15 mouse cellular contexts compared by ENCODE assay signal in genomic region chr2:109896311-109896710, GRCm38 (mm10). TPM values are rescaled to one million over a fixed set of nuclear protein-coding genes. Genes with fewer than 3 reads are reported as not detected.
DNase-seq lines count a peak whose midpoint lies in the region; ATAC-seq and TF ChIP-seq lines count a peak whose summit lies in the region.
"Had no signal": no experiment of that assay in that cellular context is flagged by ENCODE, and none has a peak within 500 bp of the region (broad histone marks: within the 10 kb centered on the region; RNA-seq: fewer than 3 reads in every experiment).

No protein-coding gene starts in this region.

- 81% methylated on average over 7 of the region's 7 CpGs for WGBS in hindbrain, postnatal 0 days
- WGBS in hindbrain, embryonic 10.5 days, result 89% methylated on average over 7 of the region's 7 CpGs
- 92% methylated on average over 7 of the region's 7 CpGs for WGBS in hindbrain, embryonic 11.5 days

- DNase-seq in hindbrain, postnatal 0 days (ENCODE audit: low spot score), result peak; percentile 13
- DNase-seq in hindbrain, embryonic 10.5 days (ENCODE audit: low spot score), result no peak
- DNase-seq in 3T3-L1 (ENCODE audit: low read depth, low spot score), result peak; percentile 56
- no peak for DNase-seq in testis, postnatal 14 days (ENCODE audit: low spot score)
- no peak for DNase-seq in ovary, postnatal 36 days (ENCODE audit: low spot score)
- DNase-seq in hindbrain, embryonic 11.5 days (ENCODE audit: low spot score), result no peak
- DNase-seq: adrenal gland, postnatal 25 days; cerebellum, adult 11-12 months; heart, postnatal 36 days had no signal

- no peak overlapping the region for H3K4me2 ChIP-seq in hindbrain, postnatal 0 days (ENCODE audit: low read depth, low read length)
- no peak overlapping the region for H3K4me2 ChIP-seq in hindbrain, embryonic 11.5 days (replicated peaks; ENCODE audit: low read depth, low read length)
- H3K4me2 ChIP-seq: forebrain, embryonic 12.5 days; neural tube, embryonic 13.5 days had no signal

- TF ChIP-seq CTCF in hindbrain, postnatal 0 days (IDR thresholded peaks at IDR 0.05; ENCODE audit: low read depth), result peak; percentile 43
- TF ChIP-seq CTCF in E14TG2a.4 (conservative IDR thresholded peaks at IDR 0.05; ENCODE audit: low read length), result peak; percentile 38

- H3K27me3 ChIP-seq in hindbrain, postnatal 0 days (ENCODE audit: insufficient read depth, low read length), result no peaks in the 10 kb centered on the region
- no peaks in the 10 kb centered on the region for H3K27me3 ChIP-seq in hindbrain, embryonic 10.5 days (ENCODE audit: insufficient read depth, poor library complexity, severe bottlenecking)
- no peaks in the 10 kb centered on the region for H3K27me3 ChIP-seq in E14TG2a.4 (ENCODE audit: insufficient read depth, low read length)
- no peaks in the 10 kb centered on the region for H3K27me3 ChIP-seq in hindbrain, embryonic 11.5 days (ENCODE audit: control insufficient read depth, insufficient read depth, low read length)
- H3K27me3 ChIP-seq: forebrain, embryonic 12.5 days; neural tube, embryonic 13.5 days had no signal

- H3K27ac ChIP-seq in hindbrain, postnatal 0 days, result no peak overlapping the region
- no peak overlapping the region for H3K27ac ChIP-seq in hindbrain, embryonic 10.5 days
- H3K27ac ChIP-seq in hindbrain, embryonic 11.5 days (ENCODE audit: low read depth, low read length), result no peak overlapping the region
- H3K27ac ChIP-seq: embryonic facial prominence, embryonic 10.5 days; forebrain, embryonic 12.5 days; neural tube, embryonic 13.5 days had no signal

- no peaks in the 10 kb centered on the region for H3K9me3 ChIP-seq in hindbrain, postnatal 0 days (ENCODE audit: low read length)
- H3K9me3 ChIP-seq in hindbrain, embryonic 10.5 days, result no peaks in the 10 kb centered on the region
- no peaks in the 10 kb centered on the region for H3K9me3 ChIP-seq in E14TG2a.4 (ENCODE audit: low read length)
- no peaks in the 10 kb centered on the region for H3K9me3 ChIP-seq in hindbrain, embryonic 11.5 days (ENCODE audit: control insufficient read depth, low read length)
- H3K9me3 ChIP-seq: embryonic facial prominence, embryonic 10.5 days; forebrain, embryonic 12.5 days; G1E; neural tube, embryonic 13.5 days had no signal

- peaks cover 32% of the 10 kb centered on the region for H3K36me3 ChIP-seq in hindbrain, postnatal 0 days (ENCODE audit: insufficient read depth, low read length)
- H3K36me3 ChIP-seq in hindbrain, embryonic 10.5 days, result peaks cover 72% of the 10 kb centered on the region
- H3K36me3 ChIP-seq in E14TG2a.4 (ENCODE audit: insufficient read depth, low read length), result peaks cover 72% of the 10 kb centered on the region
- H3K36me3 ChIP-seq in hindbrain, embryonic 11.5 days (ENCODE audit: control insufficient read depth, insufficient read depth, low read length), result peaks cover 13% of the 10 kb centered on the region; the same call in 1 of the 2 replicates

- no peak overlapping the region for H3K9ac ChIP-seq in hindbrain, postnatal 0 days (replicated peaks; ENCODE audit: low read length)
- H3K9ac ChIP-seq in hindbrain, embryonic 11.5 days (ENCODE audit: low read depth, low read length), result no peak overlapping the region
- H3K9ac ChIP-seq: forebrain, embryonic 12.5 days; neural tube, embryonic 13.5 days had no signal

- no peak overlapping the region for H3K4me3 ChIP-seq in hindbrain, postnatal 0 days (ENCODE audit: low read length)
- no peak overlapping the region for H3K4me3 ChIP-seq in hindbrain, embryonic 10.5 days
- no peak overlapping the region for H3K4me3 ChIP-seq in E14TG2a.4 (replicated peaks; ENCODE audit: low read length)
- no peak overlapping the region for H3K4me3 ChIP-seq in hindbrain, embryonic 11.5 days (ENCODE audit: low read depth, low read length)
- H3K4me3 ChIP-seq: embryonic facial prominence, embryonic 10.5 days; forebrain, embryonic 12.5 days; neural tube, embryonic 13.5 days had no signal

- no peak for ATAC-seq in hindbrain, postnatal 0 days
- peak; percentile 69 for ATAC-seq in inflammation-experienced regulatory T-cells, adult 6 months
- no peak for ATAC-seq in hindbrain, embryonic 11.5 days (ENCODE audit: low FRiP score)

- peaks cover 10% of the 10 kb centered on the region for H3K4me1 ChIP-seq in hindbrain, postnatal 0 days (ENCODE audit: insufficient read depth, low read length)
- H3K4me1 ChIP-seq in hindbrain, embryonic 10.5 days (replicated peaks), result peaks cover 13% of the 10 kb centered on the region
- peaks cover 29% of the 10 kb centered on the region for H3K4me1 ChIP-seq in E14TG2a.4 (replicated peaks; ENCODE audit: low read depth, low read length)
- H3K4me1 ChIP-seq in hindbrain, embryonic 11.5 days (replicated peaks; ENCODE audit: control insufficient read depth, insufficient read depth, low read length), result no peaks in the 10 kb centered on the region

RNA-seq across cellular contexts. Expression of gene Lin7c, which starts 5.7 kb away (rescaled TPM):
- total RNA-seq in hindbrain, postnatal 0 days (2014; rRNA removed), result 147 and 171 TPM in 2 replicates
- 153 and 158 TPM in 2 replicates for polyA plus RNA-seq in hindbrain, postnatal 0 days (2015; fragmentation: Nextera tagmentation; extraction: Ambion mirVana)
- polyA plus RNA-seq in hindbrain, embryonic 10.5 days (2016; fragmentation: Nextera tagmentation; extraction: Ambion mirVana), result 91.5 and 96.0 TPM in 2 replicates
- polyA plus RNA-seq in inflammation-experienced regulatory T-cells, adult 6 months (2017; shearing (Covaris generic)), result 10 to 100 TPM; 63.9 to 72.9 (median 64.9) TPM
- polyA plus RNA-seq in hindbrain, embryonic 11.5 days (2014; fragmentation: Nextera tagmentation; extraction: Ambion mirVana), result 140 and 161 TPM in 2 replicates

RNA-seq across cellular contexts. Expression of gene Lgr4, which starts 21.1 kb away (rescaled TPM):
- total RNA-seq in hindbrain, postnatal 0 days (2014; rRNA removed), result 27.9 and 28.2 TPM in 2 replicates
- 9.0 and 9.8 TPM in 2 replicates for polyA plus RNA-seq in hindbrain, postnatal 0 days (2015; fragmentation: Nextera tagmentation; extraction: Ambion mirVana)
- 13.0 TPM in 2 replicates for polyA plus RNA-seq in hindbrain, embryonic 10.5 days (2016; fragmentation: Nextera tagmentation; extraction: Ambion mirVana)
- polyA plus RNA-seq in inflammation-experienced regulatory T-cells, adult 6 months (2017; shearing (Covaris generic)), result under 1 TPM; 0.15 to 0.28 (median 0.19) TPM
- polyA plus RNA-seq in hindbrain, embryonic 11.5 days (2014; fragmentation: Nextera tagmentation; extraction: Ambion mirVana), result 18.3 and 20.7 TPM in 2 replicates

Comparison
In these comparisons a context has a peak if more than half of its experiments do, and no peak if none do; other contexts are left out.
1. DNase-seq: peak in hindbrain, postnatal 0 days (single experiment) and 3T3-L1 (single experiment); none in hindbrain, embryonic 10.5 days (single experiment), testis, postnatal 14 days (single experiment), ovary, postnatal 36 days (single experiment) and hindbrain, embryonic 11.5 days (single experiment).